Mouse (Mus musculus): Measurements from ENCODE around the gene Micall2. TPM values are rescaled to one million over a fixed set of nuclear protein-coding genes. Genes with fewer than 3 reads are reported as not detected.
A peak's percentile ranks its signal among the peaks of the same experiment; 100 is the strongest.
"Not testable (repeated sequence)": the region's sequence is repeated elsewhere in the genome, so short reads cannot be mapped to it uniquely, and the experiment has no call there.

Gene Micall2
- polyA plus RNA-seq, 1 experiment from 2014 or later = 2.3 TPM

DNA sequence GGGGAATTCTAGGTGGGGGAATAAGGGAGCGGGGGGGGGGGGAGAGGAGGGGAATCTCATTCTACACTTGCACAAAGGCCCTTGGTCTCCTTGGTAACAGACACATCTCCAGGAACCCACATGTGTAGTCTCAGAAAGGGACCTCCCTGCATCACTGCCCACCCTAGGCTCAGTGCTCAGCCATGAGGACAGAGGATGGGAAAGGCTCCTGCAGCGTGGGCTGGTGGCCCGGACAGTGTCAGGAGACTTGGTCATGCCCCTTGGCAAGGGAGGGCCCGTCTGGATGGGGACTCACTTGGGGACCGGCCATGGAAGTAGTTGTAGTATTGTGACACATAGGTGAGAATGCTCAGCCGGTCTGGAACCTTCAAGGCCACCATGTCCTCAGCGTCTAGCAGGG, 17.2 kb downstream of the Micall2 start:
- no peaks in the 10 kb centered on the region for H3K36me3 ChIP-seq (ENCODE audit: control insufficient read depth, insufficient read depth)
- H3K4me2 ChIP-seq (ENCODE audit: low read depth, low read length) = no peak overlapping the region
- H3K4me1 ChIP-seq (ENCODE audit: control insufficient read depth, insufficient read depth, low read length) = peaks cover 3% of the 10 kb centered on the region; the same call in 1 of the 2 replicates
- H3K27ac ChIP-seq (ENCODE audit: low read length) = no peak overlapping the region
- no peak for ATAC-seq (replicated peaks; ENCODE audit: extremely low read depth, insufficient read depth, low FRiP score)
- H3K9me3 ChIP-seq (replicated peaks; ENCODE audit: control insufficient read depth, low read length) = no peaks in the 10 kb centered on the region
- no peak overlapping the region for H3K4me3 ChIP-seq (ENCODE audit: low read length)
- H3K27me3 ChIP-seq (ENCODE audit: control insufficient read depth, insufficient read depth, low read length) = no peaks in the 10 kb centered on the region
- 84% methylated on average over 6 of the region's 7 CpGs for WGBS
- H3K9ac ChIP-seq (ENCODE audit: low read length) = no peak overlapping the region

DNA sequence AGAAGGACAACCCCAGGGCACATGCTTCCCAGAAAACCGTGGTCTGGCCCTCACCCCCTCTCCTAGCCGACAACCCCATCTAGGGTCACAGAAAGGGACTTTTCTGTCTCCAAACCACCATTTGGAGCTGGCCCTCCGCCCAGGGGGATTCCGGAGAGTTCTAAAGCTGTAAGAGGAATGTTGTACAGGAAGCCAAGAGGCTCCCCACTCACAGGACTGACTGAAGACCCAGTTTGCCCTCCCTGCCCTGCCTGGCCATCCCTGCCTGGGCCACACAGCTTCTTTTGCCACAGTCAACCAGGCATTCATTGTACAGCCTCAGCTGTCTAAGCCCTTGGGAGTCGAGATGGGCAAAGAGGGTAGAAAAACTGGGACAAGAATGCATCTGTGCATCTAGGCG, 17.6 kb downstream of the Micall2 start:
- H3K4me3 ChIP-seq (ENCODE audit: low read length) = no peak overlapping the region
- 60% methylated on average over 6 of the region's 6 CpGs for WGBS
- H3K36me3 ChIP-seq (ENCODE audit: control insufficient read depth, insufficient read depth) = no peaks in the 10 kb centered on the region
- H3K4me2 ChIP-seq (ENCODE audit: low read depth, low read length) = no peak overlapping the region
- H3K9me3 ChIP-seq (replicated peaks; ENCODE audit: control insufficient read depth, low read length) = no peaks in the 10 kb centered on the region
- ATAC-seq (replicated peaks; ENCODE audit: extremely low read depth, insufficient read depth, low FRiP score) = no peak
- no peak overlapping the region for H3K9ac ChIP-seq (ENCODE audit: low read length)
- peaks cover 3% of the 10 kb centered on the region; the same call in 1 of the 2 replicates for H3K4me1 ChIP-seq (ENCODE audit: control insufficient read depth, insufficient read depth, low read length)
- no peak overlapping the region for H3K27ac ChIP-seq (ENCODE audit: low read length)
- no peaks in the 10 kb centered on the region for H3K27me3 ChIP-seq (ENCODE audit: control insufficient read depth, insufficient read depth, low read length)

DNA sequence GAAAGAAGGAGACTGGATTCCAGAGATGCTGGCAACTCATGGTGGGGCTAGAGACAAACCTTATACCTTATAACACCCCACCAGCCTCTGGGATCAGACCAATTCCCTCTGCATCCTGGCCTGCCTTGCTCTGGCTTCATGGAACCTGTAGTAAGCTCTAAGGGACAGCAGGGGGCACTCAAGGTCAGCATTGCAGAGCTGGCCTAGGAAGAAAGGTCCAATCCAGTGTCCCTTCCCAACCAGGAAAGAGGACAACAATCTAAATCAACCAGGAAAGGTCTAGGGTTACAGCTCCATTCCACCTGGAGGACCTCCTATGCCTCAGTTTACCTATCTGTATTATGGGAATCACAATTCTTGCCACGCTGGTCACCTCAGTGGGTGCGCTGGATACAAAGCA, 18.4 kb downstream of the Micall2 start:
- H3K9ac ChIP-seq (ENCODE audit: low read length) = no peak overlapping the region
- WGBS = 97% methylated on average over 2 of the region's 2 CpGs
- H3K27me3 ChIP-seq (ENCODE audit: control insufficient read depth, insufficient read depth, low read length) = no peaks in the 10 kb centered on the region
- 0 out of 2 replicates have a peak, but pooled peaks have one; percentile 29 for ATAC-seq (replicated peaks; ENCODE audit: extremely low read depth, insufficient read depth, low FRiP score)
- H3K4me3 ChIP-seq (ENCODE audit: low read length) = no peak overlapping the region
- H3K27ac ChIP-seq (ENCODE audit: low read length) = no peak overlapping the region
- H3K36me3 ChIP-seq (ENCODE audit: control insufficient read depth, insufficient read depth) = no peaks in the 10 kb centered on the region
- no peak overlapping the region for H3K4me2 ChIP-seq (ENCODE audit: low read depth, low read length)
- peaks cover 3% of the 10 kb centered on the region; the same call in 1 of the 2 replicates for H3K4me1 ChIP-seq (ENCODE audit: control insufficient read depth, insufficient read depth, low read length)
- H3K9me3 ChIP-seq (replicated peaks; ENCODE audit: control insufficient read depth, low read length) = no peaks in the 10 kb centered on the region

DNA sequence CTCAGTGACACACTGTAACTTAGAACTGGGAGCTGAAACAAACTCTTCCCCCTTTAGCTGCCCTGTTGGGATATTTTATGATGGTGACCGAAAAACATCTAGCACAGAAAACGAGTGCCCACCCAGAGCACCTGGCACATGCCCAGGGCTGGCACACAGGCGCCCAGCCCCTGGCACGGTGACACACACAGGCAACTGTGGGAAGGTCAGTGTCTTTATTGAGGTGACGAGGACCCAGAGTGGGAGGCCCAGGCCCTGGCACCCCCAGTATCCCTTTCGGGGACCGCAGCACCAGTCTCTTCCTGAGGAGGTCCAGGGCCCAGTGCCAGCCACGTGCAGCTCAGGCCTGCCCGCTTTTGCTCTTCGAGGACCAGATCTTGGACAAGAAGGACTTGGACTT, 29.6 kb downstream of the Micall2 start:
- no peak overlapping the region for H3K4me2 ChIP-seq (ENCODE audit: low read depth, low read length)
- no peaks in the 10 kb centered on the region for H3K9me3 ChIP-seq (replicated peaks; ENCODE audit: control insufficient read depth, low read length)
- H3K9ac ChIP-seq (ENCODE audit: low read length) = no peak overlapping the region
- no peaks in the 10 kb centered on the region for H3K4me1 ChIP-seq (ENCODE audit: control insufficient read depth, insufficient read depth, low read length)
- no peak overlapping the region for H3K4me3 ChIP-seq (ENCODE audit: low read length)
- H3K36me3 ChIP-seq (ENCODE audit: control insufficient read depth, insufficient read depth) = no peaks in the 10 kb centered on the region
- 88% methylated on average over 10 of the region's 10 CpGs for WGBS
- no peak for ATAC-seq (replicated peaks; ENCODE audit: extremely low read depth, insufficient read depth, low FRiP score)
- no peaks in the 10 kb centered on the region for H3K27me3 ChIP-seq (ENCODE audit: control insufficient read depth, insufficient read depth, low read length)
- no peak overlapping the region for H3K27ac ChIP-seq (ENCODE audit: low read length)

DNA sequence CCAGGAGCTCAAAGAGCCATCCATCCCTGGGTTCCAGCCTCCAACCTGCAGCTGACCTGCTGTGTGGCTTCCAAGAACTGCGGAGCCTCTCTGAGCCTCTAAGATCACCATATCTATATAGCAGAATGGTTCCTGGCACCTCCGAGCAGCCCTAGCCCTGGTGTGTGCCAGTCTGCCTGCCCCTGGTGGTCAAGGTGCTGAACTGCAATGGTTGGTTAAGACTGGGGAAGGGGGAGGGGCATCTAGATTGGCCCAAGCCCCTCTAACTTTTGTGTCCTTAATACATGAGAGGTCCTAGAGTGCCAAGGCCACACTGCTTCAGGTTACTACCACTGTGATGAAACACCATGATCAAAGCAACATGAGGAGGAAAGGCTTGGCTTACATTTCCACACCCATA, 33.2 kb downstream of the Micall2 start:
- H3K27me3 ChIP-seq (ENCODE audit: control insufficient read depth, insufficient read depth, low read length) = no peaks in the 10 kb centered on the region
- H3K9me3 ChIP-seq (replicated peaks; ENCODE audit: control insufficient read depth, low read length) = no peaks in the 10 kb centered on the region
- H3K9ac ChIP-seq (ENCODE audit: low read length) = no peak overlapping the region
- H3K4me1 ChIP-seq (ENCODE audit: control insufficient read depth, insufficient read depth, low read length) = no peaks in the 10 kb centered on the region
- no peak for ATAC-seq (replicated peaks; ENCODE audit: extremely low read depth, insufficient read depth, low FRiP score)
- H3K36me3 ChIP-seq (ENCODE audit: control insufficient read depth, insufficient read depth) = no peaks in the 10 kb centered on the region
- no peak overlapping the region for H3K4me2 ChIP-seq (ENCODE audit: low read depth, low read length)
- H3K27ac ChIP-seq (ENCODE audit: low read length) = no peak overlapping the region
- WGBS = 53% methylated on average over 2 of the region's 2 CpGs
- no peak overlapping the region for H3K4me3 ChIP-seq (ENCODE audit: low read length)

DNA sequence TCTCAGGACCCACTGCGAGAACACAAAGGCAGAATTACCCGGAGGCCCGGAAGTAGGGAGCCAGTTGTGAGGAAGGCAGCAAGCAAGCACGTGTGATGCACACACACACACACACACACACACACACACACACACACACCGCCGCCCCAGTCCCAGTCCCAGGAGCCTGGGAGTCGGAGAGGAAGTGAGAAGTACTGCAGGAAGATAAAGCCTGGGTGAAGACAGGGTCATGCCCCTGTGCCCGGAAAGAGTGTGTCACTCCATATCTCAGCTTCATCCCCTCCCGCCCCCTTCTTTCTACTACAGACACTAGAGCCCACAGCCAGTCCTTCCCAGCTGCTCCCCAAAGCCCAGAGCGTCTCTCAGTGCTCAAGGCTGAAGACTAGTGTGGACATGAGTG, 33.9 kb downstream of the Micall2 start:
- no peaks in the 10 kb centered on the region for H3K4me1 ChIP-seq (ENCODE audit: control insufficient read depth, insufficient read depth, low read length)
- no peak overlapping the region for H3K9ac ChIP-seq (ENCODE audit: low read length)
- H3K36me3 ChIP-seq (ENCODE audit: control insufficient read depth, insufficient read depth) = no peaks in the 10 kb centered on the region
- ATAC-seq (replicated peaks; ENCODE audit: extremely low read depth, insufficient read depth, low FRiP score) = peak; percentile 47; the same call in 1 of the 2 replicates
- H3K9me3 ChIP-seq (replicated peaks; ENCODE audit: control insufficient read depth, low read length) = no peaks in the 10 kb centered on the region
- WGBS = 14% methylated on average over 10 of the region's 10 CpGs
- H3K4me2 ChIP-seq (ENCODE audit: low read depth, low read length) = no peak overlapping the region
- H3K4me3 ChIP-seq (ENCODE audit: low read length) = no peak overlapping the region
- H3K27me3 ChIP-seq (ENCODE audit: control insufficient read depth, insufficient read depth, low read length) = no peaks in the 10 kb centered on the region
- no peak overlapping the region for H3K27ac ChIP-seq (ENCODE audit: low read length)

DNA sequence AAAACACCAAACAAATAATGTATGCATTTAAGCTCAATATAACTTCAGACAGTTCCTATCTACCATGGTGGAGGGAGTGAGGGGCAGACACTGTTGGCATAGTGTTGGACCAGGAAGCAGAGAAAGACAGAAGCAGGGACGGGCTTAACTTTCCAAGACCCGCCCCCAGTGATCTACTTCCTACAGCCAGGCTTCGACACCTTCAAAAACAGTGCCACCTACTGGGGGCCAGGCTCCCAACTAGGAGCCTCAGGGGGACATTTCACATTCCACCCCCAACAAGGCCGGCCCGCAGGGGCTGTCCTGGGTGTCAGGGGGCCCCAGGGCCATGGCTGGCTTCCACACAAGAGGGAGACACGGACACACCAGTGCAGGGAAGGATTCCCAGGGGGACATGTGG, 39.2 kb downstream of the Micall2 start:
- Histone ChIP-seq H3K36me3 (ENCODE audit: control insufficient read depth, insufficient read depth) (no peaks in the 10 kb centered on the region), H3K27ac (ENCODE audit: low read length) (no peak overlapping the region), H3K4me2 (ENCODE audit: low read depth, low read length) (no peak overlapping the region), H3K9ac (ENCODE audit: low read length) (no peak overlapping the region), H3K27me3 (ENCODE audit: control insufficient read depth, insufficient read depth, low read length) (0 out of 2 replicates have a peak, but pooled peaks cover 2% of the 10 kb centered on the region), H3K4me3 (ENCODE audit: low read length) (no peak overlapping the region), H3K4me1 (ENCODE audit: control insufficient read depth, insufficient read depth, low read length) (0 out of 2 replicates have a peak, but pooled peaks cover 2% of the 10 kb centered on the region), H3K9me3 (replicated peaks; ENCODE audit: control insufficient read depth, low read length) (peaks cover 5% of the 10 kb centered on the region)
- WGBS = 91% methylated on average over 6 of the region's 6 CpGs
- ATAC-seq (replicated peaks; ENCODE audit: extremely low read depth, insufficient read depth, low FRiP score) = no peak

DNA sequence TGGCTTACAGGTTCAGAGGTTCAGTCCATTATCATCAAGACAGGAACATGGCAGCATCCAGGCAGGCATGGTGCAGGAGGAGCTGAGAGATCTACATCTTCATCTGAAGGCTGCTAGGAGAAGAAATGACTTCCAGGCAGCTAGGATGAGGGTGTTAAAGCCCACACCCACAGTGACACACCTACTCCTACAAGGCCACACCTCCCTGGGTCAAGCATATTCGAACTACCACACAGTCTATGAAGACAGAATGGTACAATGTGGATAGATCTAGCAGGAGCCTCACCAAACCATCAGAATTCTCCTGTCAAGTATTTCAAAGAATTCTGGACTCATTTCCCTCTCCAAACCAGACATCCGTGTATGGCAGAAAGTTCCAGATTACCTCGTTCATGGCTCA, 40.3 kb downstream of the Micall2 start:
- not testable (repeated sequence) for H3K9me3 ChIP-seq (replicated peaks; ENCODE audit: control insufficient read depth, low read length); H3K4me1 ChIP-seq (ENCODE audit: control insufficient read depth, insufficient read depth, low read length); H3K4me3 ChIP-seq (ENCODE audit: low read length); H3K27me3 ChIP-seq (ENCODE audit: control insufficient read depth, insufficient read depth, low read length); ATAC-seq (replicated peaks; ENCODE audit: extremely low read depth, insufficient read depth, low FRiP score); H3K36me3 ChIP-seq (ENCODE audit: control insufficient read depth, insufficient read depth); H3K4me2 ChIP-seq (ENCODE audit: low read depth, low read length); H3K27ac ChIP-seq (ENCODE audit: low read length); H3K9ac ChIP-seq (ENCODE audit: low read length)
- 61% methylated on average over 3 of the region's 3 CpGs for WGBS

DNA sequence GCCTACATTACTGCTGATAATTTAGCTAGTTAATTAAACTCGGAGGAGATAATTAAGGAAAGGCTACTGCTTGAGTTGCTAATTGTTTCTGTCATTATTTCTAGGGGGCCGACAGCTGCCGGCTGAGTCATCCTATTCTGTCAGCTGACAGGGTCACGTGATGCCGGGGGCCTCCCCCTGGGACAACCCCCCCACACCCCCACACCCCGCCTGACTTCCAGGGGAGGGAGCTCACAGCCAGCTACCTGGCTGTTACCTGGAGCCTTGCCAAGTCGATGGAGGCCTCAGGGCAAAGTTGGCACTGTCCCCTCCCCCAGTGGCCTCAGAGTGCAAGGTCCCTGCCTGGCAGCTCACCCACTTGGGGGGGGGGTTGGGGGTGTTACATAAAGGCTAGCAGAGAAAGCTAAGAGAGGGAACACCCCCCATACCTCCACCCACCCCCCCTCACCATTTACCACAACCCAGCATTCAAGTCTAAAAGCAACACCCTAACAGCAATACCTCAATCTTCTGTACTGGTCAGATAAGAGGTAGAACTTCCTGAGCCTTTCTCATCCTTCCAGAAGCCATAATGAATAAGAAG, 41.1 kb downstream of the Micall2 start:
- H3K27ac ChIP-seq (ENCODE audit: low read length) = no peak overlapping the region
- H3K9ac ChIP-seq (ENCODE audit: low read length) = no peak overlapping the region
- H3K4me3 ChIP-seq (ENCODE audit: low read length) = no peak overlapping the region
- H3K36me3 ChIP-seq (ENCODE audit: control insufficient read depth, insufficient read depth) = no peaks in the 10 kb centered on the region
- H3K4me1 ChIP-seq (ENCODE audit: control insufficient read depth, insufficient read depth, low read length) = 0 out of 2 replicates have a peak, but pooled peaks cover 2% of the 10 kb centered on the region
- no peak for ATAC-seq (replicated peaks; ENCODE audit: extremely low read depth, insufficient read depth, low FRiP score)
- H3K4me2 ChIP-seq (ENCODE audit: low read depth, low read length) = no peak overlapping the region
- H3K27me3 ChIP-seq (ENCODE audit: control insufficient read depth, insufficient read depth, low read length) = 0 out of 2 replicates have a peak, but pooled peaks cover 2% of the 10 kb centered on the region
- 28% methylated on average over 7 of the region's 7 CpGs for WGBS
- H3K9me3 ChIP-seq (replicated peaks; ENCODE audit: control insufficient read depth, low read length) = peaks cover 5% of the 10 kb centered on the region

Data from heart, embryonic 16.5 days (tissue).